Mouse (Mus musculus) C2C12 (cell line): ENCODE results near the gene Slc25a24.

Experiments
- CTCF ChIP-seq: IDR thresholded peaks from one replicate; pipeline ENCODE4 v1.5.1; 2011; ENCODE audit not compliant: control insufficient read depth, insufficient read depth, insufficient read length
- MYOD1 ChIP-seq: IDR thresholded peaks from one replicate; pipeline ENCODE4 v1.6.1; 2011; ENCODE audit warnings: low read depth; ENCODE audit not compliant: control insufficient read depth, insufficient read length
- USF1 ChIP-seq: IDR thresholded peaks from one replicate; pipeline ENCODE4 v1.6.1; 2011; ENCODE audit warnings: low read depth, mild to moderate bottlenecking, control low read depth, moderate library complexity

DNA sequence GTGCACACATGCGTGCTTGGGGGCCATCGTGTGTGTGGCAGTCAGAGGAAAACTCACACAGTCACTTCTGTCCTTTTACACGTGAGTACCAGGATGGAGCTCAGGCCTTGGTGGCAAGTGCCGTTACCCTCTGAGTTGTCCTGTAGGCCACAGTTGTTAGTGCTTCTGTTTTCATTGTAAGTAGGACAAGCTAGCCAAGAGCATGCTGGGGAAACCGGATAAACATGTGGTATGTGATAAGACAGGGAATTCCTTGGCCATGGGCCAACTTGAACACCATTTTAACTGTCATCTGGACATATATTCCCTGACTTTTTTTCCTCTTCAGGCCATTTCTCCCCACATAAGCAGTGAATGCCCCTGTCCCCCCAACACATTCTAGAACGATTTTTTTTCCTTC lies 2.6 kb downstream of the Slc25a24 start:
- TF ChIP-seq CTCF (no peak), USF1 (no peak), MYOD1 (no peak)
